Mouse (Mus musculus) cerebral cortex, adult 2 months (tissue): Measurements from ENCODE around the gene Olfm2.

Source experiments
- WGBS: fragments of 180-500 bp; shearing (Covaris S2); methylation state at CpG from one replicate; pipeline ENCODE4 v1.1.7; 2018; 5-methylcytosine and 5-hydroxymethylcytosine counted together

Gene Olfm2

GRCm38 (mm10) chr9:20746017-20746660, at the start of gene Olfm2:
Gene Olfm2 (minus strand): TSS chr9:20746349.
- WGBS: 2% methylated on average over 45 of the region's 50 CpGs

DNA sequence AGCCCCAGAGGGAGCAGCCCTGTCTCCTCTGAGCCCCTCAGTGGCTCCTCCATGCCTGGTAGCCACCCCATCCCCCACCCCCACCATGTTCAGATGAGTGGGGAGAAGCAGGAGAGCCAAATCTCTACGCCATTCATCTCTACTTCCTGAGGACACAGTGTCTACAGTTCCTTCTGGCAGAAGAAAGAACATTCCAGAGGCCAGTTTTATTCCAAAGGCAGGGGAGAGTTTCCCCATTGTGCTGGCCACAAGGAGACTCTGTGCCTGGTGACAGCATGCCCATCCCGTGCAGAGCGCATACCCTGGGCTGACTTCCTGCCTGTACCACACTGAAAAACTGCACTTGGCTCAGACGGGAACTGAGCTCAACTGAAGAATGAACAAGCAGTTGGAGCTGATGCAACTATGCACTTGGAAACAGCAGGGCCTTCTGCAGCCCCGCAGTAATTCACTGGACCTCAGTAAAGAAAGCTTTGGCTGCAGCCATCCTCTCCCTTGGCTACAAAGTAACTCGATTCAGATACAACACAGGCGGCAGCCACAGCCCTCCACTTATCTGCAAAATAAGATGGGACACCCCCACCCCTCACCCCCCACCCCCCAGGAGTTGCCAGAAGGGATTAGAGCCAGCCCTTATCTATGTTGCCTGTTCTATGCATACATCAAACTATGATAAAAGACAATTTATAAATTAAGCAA, 48.1 kb upstream of the Olfm2 start:
- WGBS: 29% methylated on average over 7 of the region's 7 CpGs

DNA sequence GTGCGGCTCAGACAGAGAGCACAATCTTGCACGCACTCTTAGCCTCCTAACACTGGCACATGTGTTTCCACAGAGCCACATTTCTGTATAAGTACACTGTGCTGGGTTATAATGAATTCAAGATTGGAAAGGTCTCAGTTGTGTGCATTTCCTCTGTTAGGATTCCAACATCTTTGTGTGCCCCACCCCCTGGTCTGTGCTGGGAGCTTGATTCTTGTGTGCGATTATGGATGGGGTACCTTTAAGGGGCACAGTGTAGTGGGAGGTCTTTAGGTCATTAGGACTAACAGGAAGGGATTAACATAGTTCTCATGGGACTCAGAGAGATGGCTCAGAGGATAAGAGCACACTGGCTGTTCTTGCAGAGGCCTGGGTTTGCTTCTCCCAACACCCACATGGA, 44.2 kb upstream of the Olfm2 start:
- WGBS: 77% methylated on average over 3 of the region's 3 CpGs

DNA sequence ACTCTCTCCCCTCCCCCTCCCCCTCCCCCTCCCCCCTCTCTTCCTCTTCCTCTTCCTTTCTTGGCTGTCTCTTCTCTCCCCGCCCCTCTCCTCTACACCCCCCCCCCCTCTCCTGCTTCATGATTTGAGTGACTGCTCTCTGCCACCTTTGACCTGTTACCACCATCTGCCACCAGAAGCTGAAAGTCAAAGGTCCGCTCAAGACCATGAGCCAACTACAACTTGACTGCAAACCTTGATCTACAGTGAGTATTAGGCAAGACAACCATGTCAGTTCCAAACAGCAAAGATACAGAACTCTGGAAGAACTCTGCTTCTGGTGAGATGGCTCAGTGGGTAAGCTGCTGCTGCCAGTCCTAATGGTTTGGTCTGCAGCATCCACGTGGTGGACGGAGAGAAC, 43.5 kb upstream of the Olfm2 start:
- 78% methylated on average over 3 of the region's 4 CpGs for WGBS

- 81% methylated on average over 8 of the region's 8 CpGs for WGBS
Measured at GRCm38 (mm10) chr9:20787992-20788391, 41.8 kb upstream of the Olfm2 start.

DNA sequence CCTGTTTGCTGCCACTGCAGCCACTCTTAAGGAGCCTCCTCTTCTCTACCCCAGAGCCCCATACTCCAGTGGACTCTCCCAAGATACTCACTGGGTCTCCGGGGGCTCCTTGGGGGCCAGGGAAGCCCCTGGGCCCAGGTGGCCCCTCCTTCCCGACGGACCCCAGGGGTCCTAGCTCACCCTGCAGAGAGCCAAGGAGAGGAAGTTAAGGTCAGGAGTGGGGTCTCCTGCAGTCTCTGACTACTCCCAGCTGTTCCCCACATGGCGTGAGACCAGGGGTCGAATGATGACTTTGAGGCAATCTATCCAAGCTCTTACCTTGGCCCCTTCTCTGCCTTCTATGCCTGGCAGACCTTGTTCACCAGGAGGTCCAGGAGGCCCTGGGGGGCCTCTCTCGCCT, 38.9 kb upstream of the Olfm2 start:
- WGBS: 86% methylated on average over 6 of the region's 6 CpGs

DNA sequence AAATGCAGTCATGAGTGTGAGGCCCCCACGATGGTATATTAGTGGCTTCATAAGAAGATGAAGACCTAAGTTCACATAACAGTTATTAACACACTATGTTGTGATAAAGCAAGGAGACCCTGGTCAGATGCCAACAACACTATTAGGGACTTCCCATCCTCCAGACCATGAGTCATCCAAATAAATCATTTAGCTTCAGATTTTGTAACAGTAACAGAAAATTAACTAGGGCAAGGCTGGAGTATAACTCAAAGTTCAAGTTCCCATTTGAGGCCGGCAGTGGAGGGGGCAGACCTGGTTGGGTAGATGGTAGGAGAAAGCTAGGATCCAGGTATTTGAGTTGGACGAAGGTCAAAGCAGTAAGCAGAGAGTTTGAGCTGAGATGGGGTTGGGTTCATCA, 35.1 kb upstream of the Olfm2 start:
- 85% methylated on average over 3 of the region's 3 CpGs for WGBS

DNA sequence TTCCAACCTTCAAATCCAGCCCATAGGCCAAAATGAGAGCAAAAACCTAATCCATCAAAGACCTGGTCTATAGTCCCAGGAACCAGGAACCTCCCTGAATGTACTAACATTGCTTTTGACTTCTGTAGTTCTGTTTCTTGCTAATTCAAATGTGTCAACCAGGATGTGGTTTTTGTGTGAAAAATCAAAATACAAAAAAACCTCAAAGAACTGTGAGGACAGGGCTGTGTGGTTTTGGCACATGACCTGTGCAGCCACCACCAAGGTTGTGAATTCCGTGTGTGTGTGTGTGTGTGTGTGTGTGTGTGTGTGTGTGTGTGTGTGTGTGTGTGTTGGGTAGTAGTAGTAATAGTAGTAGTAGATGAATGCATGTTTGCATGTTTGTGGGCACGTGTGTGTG, 19.1 kb upstream of the Olfm2 start:
- WGBS: 68% methylated on average over 2 of the region's 2 CpGs

- WGBS: 26% methylated on average over 1 of the region's 1 CpGs
Measured at GRCm38 (mm10) chr9:20763099-20763498, 16.9 kb upstream of the Olfm2 start.

DNA sequence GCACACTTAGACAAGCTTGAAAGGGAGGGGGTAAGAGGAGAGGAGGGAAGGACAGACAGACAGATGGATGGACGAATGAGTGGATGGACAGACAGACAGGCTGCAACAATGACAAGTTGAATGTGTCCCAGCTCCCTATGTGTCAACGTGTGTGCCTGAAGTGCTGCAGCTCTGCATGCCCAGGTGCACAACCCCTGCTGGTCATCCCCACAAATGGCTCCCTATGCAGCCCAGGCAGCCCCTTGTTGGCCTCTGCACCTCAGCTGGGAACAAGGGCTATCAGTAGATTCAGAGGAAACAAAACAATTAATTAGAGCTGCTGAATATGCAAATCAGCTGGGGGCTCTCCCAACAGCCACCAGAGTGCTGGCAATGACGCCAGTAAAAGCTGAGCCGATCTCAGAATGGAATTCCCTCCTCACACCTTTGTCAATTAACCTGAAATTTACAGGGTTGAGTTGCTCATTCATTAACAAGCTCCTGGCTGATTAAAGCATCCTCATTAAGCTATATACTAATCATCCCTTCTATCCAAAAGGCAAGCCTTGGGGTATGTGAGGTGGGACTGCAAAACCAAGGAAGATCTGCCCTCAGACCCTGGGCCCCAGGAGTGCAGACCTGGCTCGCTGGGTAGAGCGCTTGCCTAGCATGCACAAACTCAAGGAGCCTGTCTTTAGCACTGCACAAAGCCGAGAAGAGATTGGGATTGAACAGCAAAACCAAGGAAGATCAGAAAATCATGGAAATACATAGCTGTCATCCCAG, 16.2 kb upstream of the Olfm2 start:
- WGBS: 62% methylated on average over 7 of the region's 7 CpGs

- WGBS: 92% methylated on average over 3 of the region's 3 CpGs
Measured at GRCm38 (mm10) chr9:20761388-20761787, 15.2 kb upstream of the Olfm2 start.

- 59% methylated on average over 12 of the region's 12 CpGs for WGBS
Measured at GRCm38 (mm10) chr9:20760813-20761212, 14.7 kb upstream of the Olfm2 start.

- WGBS: 82% methylated on average over 6 of the region's 6 CpGs
Measured at GRCm38 (mm10) chr9:20758896-20759295, 12.7 kb upstream of the Olfm2 start.

GRCm38 (mm10) chr9:20758243-20758642, 12.1 kb upstream of the Olfm2 start:
- WGBS: 93% methylated on average over 2 of the region's 2 CpGs

- WGBS: 67% methylated on average over 6 of the region's 6 CpGs
Measured at GRCm38 (mm10) chr9:20757087-20757955, 11.2 kb upstream of the Olfm2 start.

DNA sequence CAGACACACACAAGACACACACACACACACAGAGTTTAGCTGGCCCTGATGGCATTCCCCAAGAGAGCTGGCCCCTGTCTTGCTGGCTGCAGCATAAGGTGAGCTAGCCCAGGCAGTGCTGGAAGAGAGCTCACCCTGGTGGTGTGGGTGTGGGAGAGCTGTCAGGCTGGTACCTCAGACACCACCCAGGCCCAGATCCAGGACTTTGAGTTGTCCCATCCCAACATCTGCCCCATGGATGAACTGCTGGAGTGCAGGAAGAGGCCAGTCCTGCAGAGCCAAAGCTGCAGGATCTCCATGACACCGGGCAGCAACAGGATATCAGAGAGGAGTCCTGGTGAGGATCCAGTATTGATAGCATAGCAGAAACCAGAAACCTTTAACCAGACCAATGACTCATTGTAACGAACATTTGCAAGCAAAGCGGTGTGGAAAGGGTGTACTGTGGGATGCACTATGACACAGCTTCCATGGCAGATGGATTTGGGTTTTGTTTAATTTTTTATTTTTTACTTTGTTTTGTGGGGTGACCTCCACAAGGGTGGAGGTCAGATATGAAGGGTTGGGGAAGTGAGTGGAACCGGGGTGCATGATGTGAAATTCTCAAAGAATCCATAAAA, 10.0 kb upstream of the Olfm2 start:
- 79% methylated on average over 4 of the region's 4 CpGs for WGBS

GRCm38 (mm10) chr9:20754335-20754734, 8.2 kb upstream of the Olfm2 start:
- 85% methylated on average over 2 of the region's 2 CpGs for WGBS

DNA sequence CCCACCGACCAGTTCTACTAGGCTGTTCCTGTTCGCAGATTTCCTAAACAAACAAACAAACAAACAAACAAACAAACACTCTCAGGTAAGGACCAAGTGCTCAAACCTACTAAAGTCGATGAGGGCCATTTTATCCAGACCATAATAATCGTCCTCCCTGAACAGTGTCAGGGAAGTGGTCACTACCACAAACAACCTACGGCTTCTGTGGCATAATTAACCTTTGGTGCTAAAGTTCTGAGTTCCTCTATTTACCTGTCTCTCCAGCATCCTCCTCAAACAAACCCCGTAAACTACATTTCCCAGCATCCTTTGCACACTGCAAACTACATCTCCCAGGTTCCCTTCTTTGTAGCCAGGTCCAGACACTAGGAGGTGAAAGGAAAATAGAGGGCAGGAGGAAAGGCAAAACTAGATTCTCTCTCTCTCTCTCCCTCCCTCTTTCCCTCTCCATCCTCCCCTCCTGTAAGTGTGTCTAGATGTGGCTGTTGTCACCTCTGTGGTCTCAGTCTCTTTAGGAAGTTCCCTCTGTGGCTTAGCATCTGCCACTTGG, 5.4 kb upstream of the Olfm2 start:
- 73% methylated on average over 6 of the region's 6 CpGs for WGBS

GRCm38 (mm10) chr9:20749213-20749612, 3.1 kb upstream of the Olfm2 start:
- 77% methylated on average over 5 of the region's 5 CpGs for WGBS

DNA sequence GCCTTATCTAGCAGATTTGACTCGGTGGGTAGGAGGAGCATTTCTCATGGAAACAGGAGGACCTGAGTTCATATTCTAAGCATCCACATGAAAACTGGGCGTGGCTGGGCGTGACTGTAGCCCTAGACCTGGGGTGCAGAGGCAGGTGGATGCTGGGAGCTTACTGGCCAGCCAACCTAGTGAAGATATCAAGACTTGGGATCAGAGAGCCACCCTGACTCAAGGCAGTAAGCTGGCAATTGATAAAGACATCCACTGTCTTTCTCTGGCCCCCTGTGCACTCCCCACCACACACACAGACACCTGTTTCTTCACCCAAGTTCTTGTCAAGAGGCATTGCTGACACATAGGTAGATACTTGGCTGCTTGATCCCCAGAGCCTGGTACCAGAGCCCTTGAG, 2.4 kb upstream of the Olfm2 start:
- 73% methylated on average over 3 of the region's 3 CpGs for WGBS

DNA sequence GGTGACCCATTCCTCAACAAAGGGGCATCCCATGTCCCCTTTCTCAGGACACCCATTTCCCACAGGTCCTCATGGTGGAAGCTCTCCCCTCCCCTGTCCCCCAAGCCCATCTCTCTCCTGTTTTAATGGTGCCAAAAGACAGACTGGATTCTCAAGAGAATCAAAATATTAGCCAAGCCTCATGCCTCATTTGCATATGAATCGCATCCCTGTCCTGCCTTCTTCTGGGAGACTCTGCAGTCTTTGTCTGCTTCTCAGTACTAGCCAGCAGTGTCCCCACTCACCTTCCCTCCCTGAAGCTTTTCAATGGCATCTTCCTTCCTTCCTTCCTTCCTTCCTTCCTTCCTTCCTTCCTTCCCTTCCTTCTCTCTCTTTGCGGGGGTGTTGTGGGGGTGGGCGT, 1.5 kb upstream of the Olfm2 start:
- 3% methylated on average over 3 of the region's 3 CpGs for WGBS
